Mouse (Mus musculus) bone marrow macrophage, adult 2 months (primary cell): ENCODE measurements around the gene Eras.

Source experiments
- CTCF ChIP-seq: IDR thresholded peaks from 2 replicates; pipeline ENCODE4 v1.5.1; 2012; ENCODE audit warnings: low read depth, mild to moderate bottlenecking, low read length, moderate library complexity
- POLR2A ChIP-seq: IDR thresholded peaks from 2 replicates; pipeline ENCODE4 v1.6.1; 2012; ENCODE audit warnings: mild to moderate bottlenecking, low read depth, low read length, borderline replicate concordance

DNA sequence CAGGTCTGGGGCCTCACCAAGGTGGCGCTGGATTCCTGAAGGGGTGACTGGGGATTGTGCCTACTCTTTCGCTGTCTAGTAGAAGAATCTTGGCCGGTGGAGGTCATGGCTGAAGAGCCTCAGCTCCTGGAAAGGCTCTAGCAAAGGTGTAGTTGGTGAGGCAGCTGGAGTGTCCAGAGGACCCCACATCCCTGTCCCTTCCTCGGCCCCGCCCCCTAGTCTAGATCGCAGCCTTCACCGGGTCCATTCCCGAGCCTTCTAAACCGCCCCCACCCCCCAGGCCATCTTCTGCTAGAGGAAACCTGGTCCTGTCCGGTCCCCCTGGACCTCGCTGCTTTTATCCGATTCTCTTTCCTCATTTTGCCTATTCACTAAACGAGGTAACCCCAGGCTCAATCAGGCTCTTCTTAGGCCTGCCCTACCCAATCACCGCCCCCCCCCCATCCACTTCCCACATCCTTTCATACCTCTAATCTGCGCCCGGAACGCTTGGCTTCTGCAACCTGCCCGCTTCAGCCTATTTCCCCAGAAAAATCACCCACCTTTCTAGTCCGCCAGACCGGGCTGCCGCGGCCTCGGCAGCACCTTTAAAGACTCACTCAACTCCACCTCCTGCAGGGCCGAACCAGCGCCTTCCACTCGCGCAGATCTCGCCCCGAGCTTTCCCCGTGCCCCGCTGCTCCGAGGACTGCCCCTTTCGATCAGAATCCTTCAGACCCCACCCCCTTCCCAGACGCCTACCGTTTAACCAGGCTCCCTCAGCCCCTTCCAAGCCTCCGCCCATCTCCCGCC lies 18.9 kb upstream of the Eras start, which contains the start of gene Hdac6:
- no peak for TF ChIP-seq CTCF
- no peak for TF ChIP-seq POLR2A
